Mouse (Mus musculus) liver, embryonic 14.5 days (tissue): Measurements from ENCODE around the gene Alox12b.

Experiments
- CTCF ChIP-seq: IDR thresholded peaks from 2 replicates; pipeline ENCODE4 v1.5.1; 2016; ENCODE audit warnings: antibody characterized with exemption, low read depth, control low read depth
- EP300 ChIP-seq: IDR thresholded peaks from 2 replicates; pipeline ENCODE4 v1.6.1; 2016; ENCODE audit warnings: antibody characterized with exemption, low read depth

DNA sequence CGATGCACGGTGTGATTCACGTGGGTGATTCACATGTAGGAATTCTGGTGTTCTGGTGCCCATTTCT, 31.1 kb upstream of the Alox12b start, which contains the start of gene Aloxe3:
- TF ChIP-seq CTCF: no peak
- TF ChIP-seq EP300: no peak
